Comparison of ENCODE assay signal across 11 mouse cellular contexts in genomic region chr4:155675991-155676390, GRCm38 (mm10). TPM values are rescaled to one million over a fixed set of nuclear protein-coding genes. Genes with fewer than 3 reads are reported as not detected.
DNase-seq lines count a peak whose midpoint lies in the region; ATAC-seq and TF ChIP-seq lines count a peak whose summit lies in the region.
"Had no signal": no experiment of that assay in that cellular context is flagged by ENCODE, and none has a peak within 500 bp of the region (broad histone marks: within the 10 kb centered on the region; RNA-seq: fewer than 3 reads in every experiment).

No protein-coding gene starts in this region.

- H3K27me3 ChIP-seq in lung, postnatal 0 days (replicated peaks; ENCODE audit: insufficient read depth, low read length): no peaks in the 10 kb centered on the region
- H3K27me3 ChIP-seq in hindbrain, embryonic 13.5 days: 0 out of 2 replicates have a peak, but pooled peaks cover 5% of the 10 kb centered on the region
- H3K27me3 ChIP-seq: liver, embryonic 13.5 days; Patski had no signal

- no peak overlapping the region for H3K9ac ChIP-seq in lung, postnatal 0 days (replicated peaks; ENCODE audit: low read depth)
- no peak overlapping the region for H3K9ac ChIP-seq in hindbrain, embryonic 13.5 days
- H3K9ac ChIP-seq: liver, embryonic 13.5 days had no signal

- no peak for TF ChIP-seq POLR2A in brain, embryonic 14.5 days (IDR thresholded peaks at IDR 0.05; ENCODE audit: borderline replicate concordance, extremely low read depth, insufficient read depth, insufficient read length, poor library complexity, severe bottlenecking)

- H3K36me3 ChIP-seq in lung, postnatal 0 days (ENCODE audit: insufficient read depth, low read length): no peaks in the 10 kb centered on the region
- H3K36me3 ChIP-seq in hindbrain, embryonic 13.5 days: no peaks in the 10 kb centered on the region
- H3K36me3 ChIP-seq: liver, embryonic 13.5 days had no signal

- WGBS in lung, postnatal 0 days: 69% methylated on average over 2 of the region's 2 CpGs
- 85% methylated on average over 2 of the region's 2 CpGs for WGBS in hindbrain, embryonic 13.5 days

- peak; percentile 64 for TF ChIP-seq CTCF in lung, postnatal 0 days (IDR thresholded peaks at IDR 0.05)
- TF ChIP-seq CTCF in brain, embryonic 14.5 days (IDR thresholded peaks at IDR 0.05; ENCODE audit: borderline replicate concordance, extremely low read depth, insufficient read depth, insufficient read length): peak; percentile 32; the same call in 1 of the 2 replicates

- H3K4me2 ChIP-seq in lung, postnatal 0 days (replicated peaks; ENCODE audit: low read depth, low read length): no peak overlapping the region
- H3K4me2 ChIP-seq in hindbrain, embryonic 13.5 days: no peak overlapping the region
- H3K4me2 ChIP-seq: liver, embryonic 13.5 days had no signal

- no peak overlapping the region for H3K4me3 ChIP-seq in lung, postnatal 0 days (ENCODE audit: low read depth, low read length)
- no peak overlapping the region for H3K4me3 ChIP-seq in hindbrain, embryonic 13.5 days
- H3K4me3 ChIP-seq: liver, embryonic 13.5 days had no signal

- no peak for ATAC-seq in lung, postnatal 0 days
- peak; percentile 81; the same call in 1 of the 2 replicates for ATAC-seq in megakaryocyte-erythroid progenitor cell, adult 5-6 weeks (replicated peaks; ENCODE audit: low FRiP score, low TSS enrichment, poor library complexity, severe bottlenecking)
- ATAC-seq in hindbrain, embryonic 13.5 days (ENCODE audit: low FRiP score): no peak
- ATAC-seq: inflammation-experienced regulatory T-cells, adult 6 months; Patski had no signal

- TF ChIP-seq EP300 in lung, postnatal 0 days (IDR thresholded peaks at IDR 0.05): no peak

- intact Hi-C loops in heart, postnatal 36 days (cut with DNase I): no loop called here

- no peaks in the 10 kb centered on the region for H3K4me1 ChIP-seq in lung, postnatal 0 days (ENCODE audit: insufficient read depth, low read depth, low read length)
- no peaks in the 10 kb centered on the region for H3K4me1 ChIP-seq in hindbrain, embryonic 13.5 days (replicated peaks)
- H3K4me1 ChIP-seq: liver, embryonic 13.5 days had no signal

- H3K27ac ChIP-seq in lung, postnatal 0 days (ENCODE audit: low read length): no peak overlapping the region
- no peak overlapping the region for H3K27ac ChIP-seq in hindbrain, embryonic 13.5 days
- H3K27ac ChIP-seq: liver, embryonic 13.5 days had no signal

- no peaks in the 10 kb centered on the region for H3K9me3 ChIP-seq in lung, postnatal 0 days (ENCODE audit: low read length)
- H3K9me3 ChIP-seq in hindbrain, embryonic 13.5 days: no peaks in the 10 kb centered on the region
- H3K9me3 ChIP-seq: liver, embryonic 13.5 days had no signal

- peak; percentile 85 for DNase-seq in heart, adult 11 months
- DNase-seq in heart, postnatal 36 days: no peak
- DNase-seq in lung, postnatal 0 days (ENCODE audit: low spot score): peak; percentile 50
- no peak for DNase-seq in lung, adult 18-20 months
- DNase-seq in brain, embryonic 14.5 days (ENCODE audit: low read depth): peak; percentile 35
- no peak for DNase-seq in testis, postnatal 14 days (ENCODE audit: low spot score)
- DNase-seq: liver, embryonic 13.5 days had no signal

RNA-seq across cellular contexts. Expression of gene Mib2, which starts 7.0 kb away (rescaled TPM):
- total RNA-seq in heart, postnatal 36 days (2021): 10 to 100 TPM; 25.3 to 29.9 TPM
- polyA plus RNA-seq in lung, postnatal 0 days (2015; fragmentation: Nextera tagmentation; extraction: Ambion mirVana): 16.3 and 19.8 TPM in 2 replicates
- polyA plus RNA-seq in brain, embryonic 14.5 days (2012; rRNA removed): 94.1 and 114 TPM in 2 replicates
- 12.9 and 17.9 TPM in 2 replicates for total RNA-seq in megakaryocyte-erythroid progenitor cell, adult 5-6 weeks (2014; fragmentation: Nextera tagmentation)
- total RNA-seq in megakaryocyte-erythroid progenitor cell, adult 5-6 weeks (2017): 11.9 and 13.3 TPM in 2 replicates
- polyA plus RNA-seq in hindbrain, embryonic 13.5 days (2015; fragmentation: Nextera tagmentation; extraction: Ambion mirVana): 39.4 and 40.3 TPM in 2 replicates

RNA-seq across cellular contexts. Expression of gene Fndc10, which starts 18.2 kb away (rescaled TPM):
- 1 to 10 TPM; 1.2 to 1.6 TPM for total RNA-seq in heart, postnatal 36 days (2021)
- polyA plus RNA-seq in lung, postnatal 0 days (2015; fragmentation: Nextera tagmentation; extraction: Ambion mirVana): 3.3 and 3.6 TPM in 2 replicates
- polyA plus RNA-seq in brain, embryonic 14.5 days (2012; rRNA removed): 27.0 and 30.3 TPM in 2 replicates
- 1.1 and 2.8 TPM in 2 replicates for total RNA-seq in megakaryocyte-erythroid progenitor cell, adult 5-6 weeks (2014; fragmentation: Nextera tagmentation)
- total RNA-seq in megakaryocyte-erythroid progenitor cell, adult 5-6 weeks (2017): 0.33 and 0.88 TPM in 2 replicates
- polyA plus RNA-seq in hindbrain, embryonic 13.5 days (2015; fragmentation: Nextera tagmentation; extraction: Ambion mirVana): 7.5 and 7.9 TPM in 2 replicates

RNA-seq across cellular contexts. Expression of gene Mmp23, which starts 22.8 kb away (rescaled TPM):
- 10 to 100 TPM in 1 of 2 experiments, 1 to 10 TPM in 1; 9.3 to 10.5 TPM for total RNA-seq in heart, postnatal 36 days (2021)
- 44.5 and 46.2 TPM in 2 replicates for polyA plus RNA-seq in lung, postnatal 0 days (2015; fragmentation: Nextera tagmentation; extraction: Ambion mirVana)
- polyA plus RNA-seq in brain, embryonic 14.5 days (2012; rRNA removed): 9.8 and 11.0 TPM in 2 replicates
- total RNA-seq in megakaryocyte-erythroid progenitor cell, adult 5-6 weeks (2014; fragmentation: Nextera tagmentation): not detected in 2 replicates
- total RNA-seq in megakaryocyte-erythroid progenitor cell, adult 5-6 weeks (2017): not detected in 2 replicates
- polyA plus RNA-seq in hindbrain, embryonic 13.5 days (2015; fragmentation: Nextera tagmentation; extraction: Ambion mirVana): 3.9 and 4.5 TPM in 2 replicates
- polyA plus RNA-seq: inflammation-experienced regulatory T-cells, adult 6 months had no signal

RNA-seq across cellular contexts. Expression of gene Ssu72, which starts 28.6 kb away (rescaled TPM):
- 10 to 100 TPM; 43.5 to 45.6 TPM for total RNA-seq in heart, postnatal 36 days (2021)
- 166 and 178 TPM in 2 replicates for polyA plus RNA-seq in lung, postnatal 0 days (2015; fragmentation: Nextera tagmentation; extraction: Ambion mirVana)
- 117 and 133 TPM in 2 replicates for polyA plus RNA-seq in brain, embryonic 14.5 days (2012; rRNA removed)
- 83.5 and 90.2 TPM in 2 replicates for total RNA-seq in megakaryocyte-erythroid progenitor cell, adult 5-6 weeks (2014; fragmentation: Nextera tagmentation)
- 75.3 and 94.1 TPM in 2 replicates for total RNA-seq in megakaryocyte-erythroid progenitor cell, adult 5-6 weeks (2017)
- polyA plus RNA-seq in hindbrain, embryonic 13.5 days (2015; fragmentation: Nextera tagmentation; extraction: Ambion mirVana): 171 and 177 TPM in 2 replicates

RNA-seq across cellular contexts. Expression of gene Gm10563, which starts 30.8 kb away (rescaled TPM):
- not detected for total RNA-seq in heart, postnatal 36 days (2021)
- polyA plus RNA-seq in lung, postnatal 0 days (2015; fragmentation: Nextera tagmentation; extraction: Ambion mirVana): not detected in 2 replicates
- not detected in 2 replicates for polyA plus RNA-seq in brain, embryonic 14.5 days (2012; rRNA removed)
- not detected in 2 replicates for total RNA-seq in megakaryocyte-erythroid progenitor cell, adult 5-6 weeks (2014; fragmentation: Nextera tagmentation)
- not detected in 2 replicates for total RNA-seq in megakaryocyte-erythroid progenitor cell, adult 5-6 weeks (2017)
- not detected in 2 replicates for polyA plus RNA-seq in hindbrain, embryonic 13.5 days (2015; fragmentation: Nextera tagmentation; extraction: Ambion mirVana)
- polyA plus RNA-seq: liver, embryonic 13.5 days; Patski had no signal

Comparison
In these comparisons a context has a peak if more than half of its experiments do, and no peak if none do; other contexts are left out.
1. DNase-seq: peak in heart, adult 11 months (single experiment), lung, postnatal 0 days (single experiment) and brain, embryonic 14.5 days (single experiment); none in heart, postnatal 36 days (0 of 2), lung, adult 18-20 months (0 of 2) and testis, postnatal 14 days (single experiment).